Mouse (Mus musculus): ENCODE results near the gene Fam168b. TPM values are rescaled to one million over a fixed set of nuclear protein-coding genes. Genes with fewer than 3 reads are reported as not detected.

Gene Fam168b
- polyA plus RNA-seq, 1 experiment from 2014 or later = 32.6 TPM

DNA sequence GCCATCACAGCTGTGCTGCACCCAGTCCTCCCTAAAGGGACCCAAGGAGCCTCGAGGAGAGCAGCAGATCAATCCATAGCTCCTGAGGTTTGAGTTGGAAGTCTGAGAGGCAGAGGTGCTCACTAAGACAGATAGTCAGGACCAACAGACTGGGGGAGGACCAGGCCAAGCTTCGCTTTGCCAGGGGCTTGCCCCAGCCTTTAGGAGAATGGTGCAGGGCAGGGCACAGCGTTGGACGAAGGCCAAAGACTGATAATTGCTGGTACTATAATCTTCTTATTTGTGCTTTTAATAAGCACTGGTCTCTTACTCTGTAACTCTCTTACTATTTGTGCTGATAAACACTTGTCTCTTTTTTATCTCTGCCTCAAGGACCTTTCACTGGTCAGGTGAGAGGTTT lies 75.0 kb downstream of the Fam168b start:
- no peaks in the 10 kb centered on the region for H3K4me1 ChIP-seq
- H3K4me2 ChIP-seq = no peak overlapping the region
- 50% methylated on average over 4 of the region's 4 CpGs for WGBS (ENCODE audit: insufficient replicate concordance)

DNA sequence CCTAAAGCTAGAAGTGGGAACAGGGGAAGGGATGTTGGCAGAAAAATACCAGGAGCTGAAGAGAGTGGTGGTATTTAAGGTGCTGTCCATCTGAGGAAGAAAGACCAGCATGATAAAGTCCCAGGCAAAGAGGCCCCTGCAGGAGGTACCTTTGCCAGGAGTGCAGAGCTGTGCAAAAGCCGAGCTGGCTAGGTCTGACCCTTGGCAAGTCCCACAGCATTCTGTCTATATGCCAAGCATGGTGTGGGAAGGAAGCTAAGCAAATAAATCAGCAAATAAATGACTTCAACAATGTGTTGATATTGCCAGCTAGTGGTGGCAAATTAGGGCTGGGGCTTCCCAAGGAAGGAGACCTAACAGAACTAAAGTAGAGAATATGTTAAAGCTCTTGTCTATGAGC lies 76.0 kb downstream of the Fam168b start:
- Histone ChIP-seq H3K9ac (no peak overlapping the region), H3K36me3 (no peaks in the 10 kb centered on the region), H3K4me2 (no peak overlapping the region), H3K27ac (no peak overlapping the region), H3K4me3 (no peak overlapping the region), H3K27me3 (replicated peaks) (no peaks in the 10 kb centered on the region), H3K4me1 (no peaks in the 10 kb centered on the region), H3K9me3 (replicated peaks) (no peaks in the 10 kb centered on the region)
- no peak for ATAC-seq
- 39% methylated on average over 1 of the region's 1 CpGs for WGBS (ENCODE audit: insufficient replicate concordance)

More for the DNA sequence above, 75.0 kb downstream of the Fam168b start:
- Histone ChIP-seq H3K36me3 (no peaks in the 10 kb centered on the region), H3K9me3 (replicated peaks) (no peaks in the 10 kb centered on the region), H3K4me3 (no peak overlapping the region), H3K9ac (no peak overlapping the region), H3K27ac (no peak overlapping the region), H3K27me3 (replicated peaks) (no peaks in the 10 kb centered on the region)
- ATAC-seq = no peak

Other genes with a start within 250 kb of the Fam168b start
- gene Plekhb2, start 6.9 kb upstream of the Fam168b start, polyA plus RNA-seq (2016; fragmentation: Nextera tagmentation; extraction: Ambion mirVana) = 12.5 and 13.3 TPM in 2 replicates